Mouse (Mus musculus) gonadal fat pad, adult 2 months (tissue): ENCODE measurements around the gene Gm39115. TPM values are rescaled to one million over a fixed set of nuclear protein-coding genes. Genes with fewer than 3 reads are reported as not detected.
"Not testable (repeated sequence)": the region's sequence is repeated elsewhere in the genome, so short reads cannot be mapped to it uniquely, and the experiment has no call there.

Experiments
- DNase-seq: peaks from one replicate; pipeline ENCODE4 v3.0.0-alpha.2; 2012; ENCODE audit warnings: low read depth
- polyA plus RNA-seq: library from polyadenylated mRNA; depleted of rRNA; stranded (reverse); fragments of >200 nt; gene quantifications from 2 replicates; pipeline ENCODE4 v1.2.3, GENCODE M21; 2012; rRNA removed

Gm39115 gene
- polyA plus RNA-seq: not detected in 2 replicates

- not testable (repeated sequence) for DNase-seq
Observed at GRCm38 (mm10) chr7:142135934-142136333, at the start of gene Gm39115. Gm39115 (minus strand) TSS chr7:142136034.

- no peak for DNase-seq
Observed at GRCm38 (mm10) chr7:142181021-142181420, 45.2 kb upstream of the Gm39115 start.

DNA sequence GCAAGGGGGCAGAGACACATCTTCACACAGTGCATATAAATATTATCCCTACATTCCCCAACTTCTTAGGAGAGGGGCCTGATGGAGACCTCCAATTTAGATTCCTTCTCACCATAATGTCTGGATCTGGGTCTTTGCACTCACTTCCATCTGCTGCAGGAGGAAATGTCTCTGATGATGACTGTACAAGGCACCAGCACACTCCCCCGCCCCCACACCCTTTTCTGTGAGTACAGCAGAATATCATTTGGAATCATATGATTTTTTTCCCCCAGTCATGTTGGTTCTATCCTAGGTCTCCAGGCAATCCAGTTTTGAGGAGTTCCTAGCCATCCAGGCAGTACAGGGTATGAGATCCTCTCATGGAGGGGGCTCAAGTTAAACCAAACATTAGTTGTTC is 42.9 kb upstream of the Gm39115 start:
- DNase-seq: no peak

DNA sequence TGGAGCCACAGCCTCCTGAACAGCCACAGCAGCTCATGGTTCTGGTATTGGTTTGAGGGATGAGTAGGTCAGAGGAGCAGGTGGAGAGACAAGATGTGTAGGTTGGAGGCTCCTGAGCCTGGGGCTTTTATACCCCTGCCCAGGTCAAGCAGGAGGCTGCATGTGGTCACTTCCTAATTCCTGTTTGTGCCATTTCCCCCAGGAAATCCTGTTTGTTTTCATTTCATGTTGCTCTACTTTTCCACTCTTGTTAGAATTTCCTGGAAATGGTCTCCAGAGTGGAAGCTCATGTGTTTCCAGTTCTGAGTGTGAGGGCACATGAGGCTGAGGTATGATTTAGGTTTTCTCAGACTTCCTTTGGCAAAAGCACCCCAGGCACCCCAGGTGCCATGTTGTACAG is 40.1 kb upstream of the Gm39115 start, which contains the start of gene Krtap5-2:
Krtap5-2 (minus strand) TSS at position 101 of the 400 bp plus-strand sequence.
- DNase-seq: not testable (repeated sequence)

GRCm38 (mm10) chr7:142169836-142170235 is 34.0 kb upstream of the Gm39115 start:
- DNase-seq: no peak

GRCm38 (mm10) chr7:142165639-142166038 is 29.8 kb upstream of the Gm39115 start, which contains the start of gene Gm4553:
Gm4553 (minus strand) TSS chr7:142165739.
- not testable (repeated sequence) for DNase-seq

- no peak for DNase-seq
Observed at GRCm38 (mm10) chr7:142159366-142159765, 23.5 kb upstream of the Gm39115 start.

GRCm38 (mm10) chr7:142157013-142157412 is 21.2 kb upstream of the Gm39115 start, which contains the start of gene Gm29735:
Gm29735 (minus strand) TSS chr7:142157113.
- not testable (repeated sequence) for DNase-seq

DNA sequence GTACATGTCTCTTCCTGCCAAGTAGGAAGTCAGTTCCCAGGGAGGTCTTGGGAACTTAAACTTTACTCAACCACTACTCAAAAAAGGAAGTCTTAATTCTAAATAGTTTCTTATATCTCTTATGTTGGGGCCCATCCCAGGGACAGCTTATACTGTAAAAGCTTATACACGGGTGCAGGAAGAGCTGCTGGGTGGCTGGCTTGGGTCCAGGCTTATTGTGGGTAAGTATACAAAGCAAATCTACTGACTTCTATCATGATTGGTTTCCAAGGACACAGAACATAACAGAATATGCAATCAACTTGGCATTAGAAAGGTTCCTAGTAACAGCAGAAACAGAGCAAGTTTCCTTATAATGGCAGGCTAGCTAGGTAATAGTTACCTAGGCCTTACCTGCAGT is 19.5 kb upstream of the Gm39115 start:
- no peak for DNase-seq

- no peak for DNase-seq
Observed at GRCm38 (mm10) chr7:142152191-142152590, 16.4 kb upstream of the Gm39115 start.

DNA sequence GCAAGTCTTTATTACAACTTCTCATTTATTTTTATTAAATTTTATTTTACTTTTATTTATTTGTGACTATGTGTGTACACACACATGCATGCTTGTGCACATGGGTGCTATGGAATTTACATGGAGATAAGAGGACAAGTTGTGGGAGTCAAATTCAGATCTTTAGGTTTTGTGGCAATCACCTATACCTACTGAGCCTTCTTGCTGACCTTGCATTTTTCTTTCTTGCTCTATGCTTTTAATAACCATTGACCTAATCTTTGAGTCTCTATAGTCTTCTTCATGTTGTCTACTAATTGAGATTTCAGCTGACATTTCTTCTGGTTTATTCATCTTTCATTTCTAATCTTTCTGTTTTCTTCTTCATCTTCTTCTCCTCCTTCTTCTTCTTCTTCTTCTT is 12.8 kb upstream of the Gm39115 start:
- DNase-seq: no peak

DNA sequence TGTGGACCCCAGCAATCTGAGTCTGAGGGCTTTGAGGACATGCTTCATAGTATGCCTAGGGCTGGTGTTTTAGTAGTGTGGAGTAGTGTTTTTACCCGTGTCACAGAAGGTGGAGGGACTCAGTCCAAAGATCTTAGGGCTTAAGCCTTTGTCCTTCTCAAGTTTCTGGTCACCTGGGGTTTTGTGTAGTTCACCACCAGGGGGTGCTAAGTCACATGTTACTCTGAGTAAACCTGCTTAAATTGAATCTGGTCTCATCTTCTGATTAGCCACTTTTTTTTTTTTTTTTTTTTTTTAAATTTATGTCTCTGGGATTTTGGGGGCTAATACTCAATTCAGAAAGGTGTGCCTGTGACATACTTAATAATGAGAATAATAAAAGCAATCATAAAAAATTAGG is 10.2 kb upstream of the Gm39115 start:
- DNase-seq: no peak

GRCm38 (mm10) chr7:142145413-142145940 is 9.6 kb upstream of the Gm39115 start:
- DNase-seq: no peak

GRCm38 (mm10) chr7:142144507-142144906 is 8.7 kb upstream of the Gm39115 start, which contains the start of gene Gm45337:
Gm45337 (minus strand) TSS chr7:142144607.
- no peak for DNase-seq

- not testable (repeated sequence) for DNase-seq
Observed at GRCm38 (mm10) chr7:142143506-142144010, 7.7 kb upstream of the Gm39115 start.

DNA sequence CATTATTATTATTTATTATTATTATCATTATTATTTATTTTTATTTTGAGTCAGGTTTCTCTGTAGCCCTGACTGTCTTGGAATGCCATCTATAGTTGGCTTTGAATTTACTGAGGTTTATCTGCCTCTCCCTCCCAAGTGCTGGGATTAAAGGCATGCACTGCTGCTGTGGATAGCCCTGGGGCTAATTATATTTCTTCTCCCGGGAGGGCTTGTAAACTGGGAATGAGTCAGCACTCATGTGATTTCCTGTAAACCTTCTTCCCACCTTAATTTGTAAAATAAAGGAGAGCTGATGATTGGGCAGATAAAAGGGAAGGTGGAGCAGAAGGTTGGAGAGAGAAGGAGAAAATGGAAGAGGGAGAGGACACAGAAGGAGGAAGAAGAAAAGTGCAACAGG is 4.9 kb upstream of the Gm39115 start:
- no peak for DNase-seq

- DNase-seq: no peak
Observed at GRCm38 (mm10) chr7:142134206-142134995, 1.4 kb downstream of the Gm39115 start.

- DNase-seq: no peak
Observed at GRCm38 (mm10) chr7:142128843-142129242, 7.0 kb downstream of the Gm39115 start.

DNA sequence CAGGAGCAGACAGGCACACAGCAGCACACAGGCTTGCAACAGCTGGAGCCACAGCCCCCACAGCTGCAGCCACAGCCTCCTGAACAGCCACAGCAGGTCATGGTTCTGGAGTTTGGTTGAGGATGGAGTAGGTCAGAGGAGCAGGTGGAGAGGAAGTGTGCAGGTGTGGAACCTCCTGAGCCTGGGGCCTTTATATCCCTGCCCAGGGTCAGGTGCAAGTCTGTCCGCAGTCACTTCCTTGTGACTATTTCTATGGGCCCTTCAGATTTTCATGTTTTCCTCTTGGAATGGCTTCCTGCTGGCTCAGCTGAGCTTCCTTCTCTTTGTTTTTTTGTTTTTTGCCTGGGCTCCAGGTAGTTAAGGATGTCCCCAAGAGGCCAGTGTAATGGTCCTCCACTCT is 15.2 kb downstream of the Gm39115 start, which contains the start of gene Gm45618:
Gm45618 (minus strand) TSS at position 101 of the 400 bp plus-strand sequence.
- not testable (repeated sequence) for DNase-seq

DNA sequence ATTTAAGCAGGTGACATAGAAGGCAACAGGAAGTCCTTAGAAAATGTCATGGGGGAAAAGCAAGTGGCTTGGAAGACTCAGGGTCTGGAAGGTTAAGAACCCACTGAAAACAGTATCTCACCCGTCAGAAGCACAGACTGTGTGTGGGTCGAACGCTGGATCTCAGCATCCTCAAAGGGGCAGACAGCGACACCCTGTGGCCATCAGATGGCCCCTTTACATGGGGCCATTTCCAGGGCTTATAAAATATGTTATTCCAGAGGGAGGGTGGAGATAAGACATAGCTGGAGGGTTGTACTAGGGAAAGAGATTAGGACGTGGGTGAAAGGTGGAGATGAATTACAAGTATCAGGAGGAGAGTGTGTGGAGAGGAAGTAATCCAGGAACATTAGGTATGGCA is 16.2 kb downstream of the Gm39115 start:
- no peak for DNase-seq

GRCm38 (mm10) chr7:142104747-142105146 is 31.1 kb downstream of the Gm39115 start:
- no peak for DNase-seq

GRCm38 (mm10) chr7:142097776-142098175 is 38.1 kb downstream of the Gm39115 start:
- no peak for DNase-seq

GRCm38 (mm10) chr7:142096701-142097100 is 39.1 kb downstream of the Gm39115 start:
- no peak for DNase-seq
